Mouse (Mus musculus) CH12.LX (cell line): ENCODE measurements around the gene Dennd1a. TPM values are rescaled to one million over a fixed set of nuclear protein-coding genes. Genes with fewer than 3 reads are reported as not detected.

Experiments
- DNase-seq: peaks from one replicate; pipeline ENCODE4 v3.0.0-alpha.2; 2013; ENCODE audit errors: extremely low read depth
- H3K27ac ChIP-seq: 2 replicates; pipeline ENCODE4 v1.5.1; 2012; ENCODE audit warnings: low read depth, mild to moderate bottlenecking, control low read depth, moderate library complexity; ENCODE audit not compliant: insufficient read depth
- H3K27me3 ChIP-seq: replicated peaks from 2 replicates; pipeline ENCODE3; 2012; ENCODE audit warnings: inconsistent platforms
- H3K36me3 ChIP-seq, 2 experiments: replicated peaks in 1 of 2; 2 replicates each; pipeline versions ENCODE3 to v1.6.1; 2012; ENCODE audit warnings: inconsistent platforms in 1 of 2, low read length in 1 of 2, mild to moderate bottlenecking in 1 of 2, mixed read lengths in 1 of 2, moderate library complexity in 1 of 2; ENCODE audit not compliant: control insufficient read depth in 1 of 2, insufficient read depth in 1 of 2
- H3K4me1 ChIP-seq, 2 experiments: 2 replicates each; pipeline ENCODE4 v1.6.1; 2012; ENCODE audit warnings: inconsistent platforms in 1 of 2, moderate library complexity in 1 of 2; ENCODE audit not compliant: insufficient read depth in 2 of 2, control insufficient read depth in 1 of 2
- H3K4me2 ChIP-seq: 2 replicates; pipeline ENCODE4 v1.6.1; 2012; ENCODE audit warnings: low read depth, mild to moderate bottlenecking, control low read depth; ENCODE audit not compliant: poor library complexity, insufficient read depth, severe bottlenecking
- H3K4me3 ChIP-seq, 3 experiments: fragments of 150-350 bp in 1 of 3; sonication (generic) in 1 of 3; replicated peaks in 1 of 3; 2 replicates each; pipeline versions ENCODE3 to v1.5.1; 2011 to 2012; ENCODE audit warnings: low read depth in 2 of 3, low read length in 2 of 3, mild to moderate bottlenecking in 2 of 3, moderate library complexity in 2 of 3, control low read depth in 1 of 3, improper control_type of control experiment in 1 of 3, inconsistent platforms in 1 of 3, mixed read lengths in 1 of 3; ENCODE audit not compliant: poor library complexity in 1 of 3
- H3K79me2 ChIP-seq: replicated peaks from 2 replicates; pipeline ENCODE4 v1.6.1; 2012; ENCODE audit warnings: mild to moderate bottlenecking, moderate library complexity; ENCODE audit not compliant: control insufficient read depth, poor library complexity, insufficient read depth, severe bottlenecking; ENCODE audit errors: extremely low read depth
- H3K9ac ChIP-seq: 2 replicates; pipeline ENCODE4 v1.6.1; 2012; ENCODE audit warnings: low read depth, mild to moderate bottlenecking, control low read depth, moderate library complexity; ENCODE audit not compliant: insufficient read depth
- H3K9me3 ChIP-seq: replicated peaks from 2 replicates; pipeline ENCODE3; 2012; ENCODE audit warnings: low read length, inconsistent platforms, mixed read lengths
- CHD1 ChIP-seq: IDR thresholded peaks from 2 replicates; pipeline ENCODE4 v1.6.1; 2012; ENCODE audit warnings: low read depth, low read length, improper control_type of control experiment, inconsistent platforms
- ELF1 ChIP-seq: IDR thresholded peaks from 2 replicates; pipeline ENCODE4 v1.6.1; 2014; ENCODE audit warnings: low read depth, mild to moderate bottlenecking, inconsistent platforms, low read length, improper control_type of control experiment
- ETS1 ChIP-seq: conservative IDR thresholded peaks from 2 replicates; pipeline ENCODE4 v1.6.1; 2012; ENCODE audit warnings: low read depth, mild to moderate bottlenecking, inconsistent platforms, low read length, improper control_type of control experiment, moderate library complexity
- HCFC1 ChIP-seq: IDR thresholded peaks from 2 replicates; pipeline ENCODE4 v1.6.1; 2012; ENCODE audit warnings: low read depth, mild to moderate bottlenecking, inconsistent platforms, low read length, improper control_type of control experiment
- IRF4 ChIP-seq: IDR thresholded peaks from 2 replicates; pipeline ENCODE4 v1.6.1; 2014; ENCODE audit warnings: low read depth, mild to moderate bottlenecking, inconsistent platforms, low read length, improper control_type of control experiment
- KAT2A ChIP-seq: IDR thresholded peaks from 2 replicates; pipeline ENCODE4 v1.6.1; 2012; ENCODE audit warnings: low read length, improper control_type of control experiment, inconsistent platforms; ENCODE audit not compliant: insufficient replicate concordance
- MAFK ChIP-seq: IDR thresholded peaks from 2 replicates; pipeline ENCODE4 v1.6.1; 2011; ENCODE audit warnings: low read length, improper control_type of control experiment; ENCODE audit not compliant: insufficient replicate concordance
- MAX ChIP-seq: IDR thresholded peaks from 2 replicates; pipeline ENCODE4 v1.6.1; 2011; ENCODE audit warnings: low read length, improper control_type of control experiment
- MXI1 ChIP-seq: IDR thresholded peaks from 2 replicates; pipeline ENCODE4 v1.6.1; 2011; ENCODE audit warnings: mild to moderate bottlenecking, low read depth, low read length, improper control_type of control experiment
- NELFE ChIP-seq: IDR thresholded peaks from 2 replicates; pipeline ENCODE4 v1.6.1; 2011; ENCODE audit warnings: low read depth, low read length, improper control_type of control experiment
- NRF1 ChIP-seq: IDR thresholded peaks from 2 replicates; pipeline ENCODE4 v1.6.1; 2014; ENCODE audit warnings: low read depth, mild to moderate bottlenecking, inconsistent platforms, low read length, improper control_type of control experiment, moderate library complexity
- POLR2A ChIP-seq: IDR thresholded peaks from 2 replicates; pipeline ENCODE4 v1.6.1; 2011; ENCODE audit warnings: low read depth, mild to moderate bottlenecking, improper control_type of control experiment, low read length
- POLR2AphosphoS2 ChIP-seq: IDR thresholded peaks from 2 replicates; pipeline ENCODE4 v1.6.1; 2011; ENCODE audit warnings: low read depth, low read length, improper control_type of control experiment
- SIN3A ChIP-seq: IDR thresholded peaks from 2 replicates; pipeline ENCODE4 v1.6.1; 2012; ENCODE audit warnings: low read length, improper control_type of control experiment, inconsistent platforms
- TCF12 ChIP-seq: IDR thresholded peaks from 2 replicates; pipeline ENCODE4 v1.6.1; 2014; ENCODE audit warnings: low read depth, mild to moderate bottlenecking, inconsistent platforms, low read length, improper control_type of control experiment
- UBTF ChIP-seq: IDR thresholded peaks from 2 replicates; pipeline ENCODE4 v1.6.1; 2012; ENCODE audit warnings: low read depth, mild to moderate bottlenecking, inconsistent platforms, low read length, improper control_type of control experiment, moderate library complexity
- ZKSCAN1 ChIP-seq: IDR thresholded peaks from 2 replicates; pipeline ENCODE4 v1.6.1; 2012; ENCODE audit warnings: low read depth, inconsistent platforms, low read length, improper control_type of control experiment, borderline replicate concordance
- ZMIZ1 ChIP-seq: IDR thresholded peaks from 2 replicates; pipeline ENCODE4 v1.6.1; 2012; ENCODE audit warnings: low read depth, mild to moderate bottlenecking, inconsistent platforms, low read length, improper control_type of control experiment
- dilution Hi-C: fragments of 300-500 bp; cut with MboI; formaldehyde crosslinking; loops from 2 replicates; pipeline ENCODE4 v1.14.3; 2020; ENCODE audit warnings: low sequenced_read_pairs; ENCODE audit not compliant: extremely low pct_unique_long_range_greater_than_20kb, extremely low pct_ligation_motif_present
- in situ Hi-C: fragments of 300-500 bp; cut with MboI; formaldehyde crosslinking; loops from 3 replicates; pipeline ENCODE4 v1.14.3; 2019; ENCODE audit warnings: low sequenced_read_pairs, low pct_ligation_motif_present, low pct_unique_long_range_greater_than_20kb, mixed read lengths
- polyA plus RNA-seq: library from polyadenylated mRNA; unstranded; fragments of >175 nt; gene quantifications from 2 replicates; pipeline ENCODE4 v1.2.1, GENCODE M21; 2012; ENCODE audit warnings: low read depth; ENCODE audit not compliant: insufficient read length
- total RNA-seq, 2 experiments: library from RNA; depleted of rRNA; stranded (reverse); fragments of 300-350 nt in 1 of 2; fragments of >200 nt in 1 of 2; gene quantifications; 2 replicates each; pipeline ENCODE4 v1.2.3; 2012 to 2014

The Dennd1a gene
- total and polyA plus RNA-seq, 3 experiments = 2.7 to 7.3 (median 4.3) TPM

- H3K27ac ChIP-seq = no peak overlapping the region
- no peaks in the 10 kb centered on the region for H3K9me3 ChIP-seq
- no peak overlapping the region for H3K9ac ChIP-seq
- H3K4me2 ChIP-seq = no peak overlapping the region
- DNase-seq = no peak
- in situ Hi-C loops = no loop called here
- H3K36me3 ChIP-seq = no peaks in the 10 kb centered on the region
- no peaks in the 10 kb centered on the region for H3K79me2 ChIP-seq
- H3K27me3 ChIP-seq = no peaks in the 10 kb centered on the region
- TF ChIP-seq MAFK (no peak), MAX (no peak), KAT2A (no peak)
- no peak overlapping the region for H3K4me3 ChIP-seq
- dilution Hi-C loops = no loop called here
- peaks cover 0 to 8% of the 10 kb centered on the region in 2 experiments; a peak in 1 of 4 replicates for H3K4me1 ChIP-seq
Observed at GRCm38 (mm10) chr2:38144831-38145230, 142.4 kb downstream of the Dennd1a start.

GRCm38 (mm10) chr2:38144067-38144779 lies 143.0 kb downstream of the Dennd1a start:
- no peak overlapping the region for H3K4me3 ChIP-seq
- H3K4me1 ChIP-seq = peaks cover 0 to 8% of the 10 kb centered on the region in 2 experiments; a peak in 1 of 4 replicates
- TF ChIP-seq ELF1 (no peak), HCFC1 (no peak), SIN3A (no peak), UBTF (no peak), MXI1 (no peak), CHD1 (no peak)
- H3K36me3 ChIP-seq = no peaks in the 10 kb centered on the region
- no peak overlapping the region for H3K9ac ChIP-seq
- no peak overlapping the region for H3K27ac ChIP-seq
- in situ Hi-C loops = no loop called here
- DNase-seq = no peak
- no peaks in the 10 kb centered on the region for H3K27me3 ChIP-seq
- dilution Hi-C loops = no loop called here
- no peaks in the 10 kb centered on the region for H3K79me2 ChIP-seq
- H3K4me2 ChIP-seq = no peak overlapping the region
- H3K9me3 ChIP-seq = no peaks in the 10 kb centered on the region

- dilution Hi-C loops = no loop called here
- DNase-seq = no peak
- H3K9ac ChIP-seq = no peak overlapping the region
- peaks cover 0 to 8% of the 10 kb centered on the region in 2 experiments; a peak in 1 of 4 replicates for H3K4me1 ChIP-seq
- TF ChIP-seq ETS1 (no peak), ZMIZ1 (no peak), CHD1 (no peak), MXI1 (no peak), TCF12 (no peak), ZKSCAN1 (no peak), KAT2A (no peak), ELF1 (no peak), NRF1 (no peak), MAX (no peak), POLR2AphosphoS2 (no peak), POLR2A (no peak), NELFE (no peak), IRF4 (no peak)
- H3K79me2 ChIP-seq = no peaks in the 10 kb centered on the region
- no peak overlapping the region for H3K27ac ChIP-seq
- H3K4me3 ChIP-seq = no peak overlapping the region
- no peaks in the 10 kb centered on the region for H3K9me3 ChIP-seq
- in situ Hi-C loops = no loop called here
- no peaks in the 10 kb centered on the region for H3K36me3 ChIP-seq
- H3K4me2 ChIP-seq = no peak overlapping the region
- H3K27me3 ChIP-seq = no peaks in the 10 kb centered on the region
Observed at GRCm38 (mm10) chr2:38142905-38143304, 144.3 kb downstream of the Dennd1a start.
